Comparison of ENCODE assay signal across 8 mouse cellular contexts in genomic region chr5:113906958-113907735, GRCm38 (mm10). TPM values are rescaled to one million over a fixed set of nuclear protein-coding genes. Genes with fewer than 3 reads are reported as not detected.
DNase-seq lines count a peak whose midpoint lies in the region; ATAC-seq and TF ChIP-seq lines count a peak whose summit lies in the region.

No protein-coding gene starts in this region.

- H3K9me3 ChIP-seq in heart, embryonic 15.5 days (replicated peaks) = no peaks in the 10 kb centered on the region
- H3K9me3 ChIP-seq in limb, embryonic 15.5 days = no peaks in the 10 kb centered on the region
- H3K9me3 ChIP-seq in midbrain, embryonic 15.5 days = no peaks in the 10 kb centered on the region

- TF ChIP-seq CTCF in testis, adult 2 months (IDR thresholded peaks at IDR 0.05; ENCODE audit: control insufficient read depth, insufficient read depth, insufficient replicate concordance, low read depth, low read length) = no peak

- peak overlapping the region; percentile 94 for H3K9ac ChIP-seq in heart, embryonic 15.5 days
- peak overlapping the region; percentile 83; the same call in 1 of the 2 replicates for H3K9ac ChIP-seq in limb, embryonic 15.5 days
- H3K9ac ChIP-seq in midbrain, embryonic 15.5 days = peak overlapping the region; percentile 86

- whole genome bisulfite sequencing in heart, embryonic 15.5 days = 9% methylated on average over 17 of the region's 17 CpGs
- 18% methylated on average over 17 of the region's 17 CpGs for WGBS in limb, embryonic 15.5 days
- 16% methylated on average over 17 of the region's 17 CpGs for WGBS in midbrain, embryonic 15.5 days

- DNase-seq in testis, postnatal 10 days (ENCODE audit: low spot score) = no peak
- peak; percentile 49 for DNase-seq in c-Kit-negative CD71-positive TER-119-positive erythroid progenitor cells, embryonic 14.5 days (ENCODE audit: low read depth, low spot score)
- peak; percentile 47 for DNase-seq in thymus, postnatal 4 days

- peak overlapping the region; percentile 36; the same call in 1 of the 2 replicates for H3K27ac ChIP-seq in testis, adult 2 months (ENCODE audit: control insufficient read depth, insufficient read depth, low read depth, low read length)
- peak overlapping the region; percentile 97 for H3K27ac ChIP-seq in heart, embryonic 15.5 days
- H3K27ac ChIP-seq in limb, embryonic 15.5 days = peak overlapping the region; percentile 93
- peak overlapping the region; percentile 95 for H3K27ac ChIP-seq in midbrain, embryonic 15.5 days

- TF ChIP-seq POLR2A in testis, adult 2 months (IDR thresholded peaks at IDR 0.05; ENCODE audit: control insufficient read depth, low read depth, low read length) = no peak

- no peak for ATAC-seq in heart, embryonic 15.5 days (replicated peaks; ENCODE audit: insufficient number of reproducible peaks, insufficient read depth, low FRiP score, low read depth)
- ATAC-seq in limb, embryonic 15.5 days (ENCODE audit: insufficient number of reproducible peaks, low FRiP score, low TSS enrichment, low read depth) = no peak
- ATAC-seq in midbrain, embryonic 15.5 days (replicated peaks) = no peak
- no peak for ATAC-seq in activated CD4-positive, CD25-positive, alpha-beta regulatory T cell, adult 4 months

- H3K4me1 ChIP-seq in testis, adult 2 months (ENCODE audit: control insufficient read depth, insufficient read depth, low read length) = peaks cover 18% of the 10 kb centered on the region
- peaks cover 57% of the 10 kb centered on the region for H3K4me1 ChIP-seq in heart, embryonic 15.5 days (replicated peaks)
- peaks cover 26% of the 10 kb centered on the region for H3K4me1 ChIP-seq in limb, embryonic 15.5 days
- H3K4me1 ChIP-seq in midbrain, embryonic 15.5 days = peaks cover 53% of the 10 kb centered on the region

- H3K27me3 ChIP-seq in testis, adult 2 months (ENCODE audit: control insufficient read depth, insufficient read depth, low read length) = no peaks in the 10 kb centered on the region
- H3K27me3 ChIP-seq in heart, embryonic 15.5 days = no peaks in the 10 kb centered on the region
- no peaks in the 10 kb centered on the region for H3K27me3 ChIP-seq in limb, embryonic 15.5 days
- no peaks in the 10 kb centered on the region for H3K27me3 ChIP-seq in midbrain, embryonic 15.5 days (replicated peaks)

- H3K36me3 ChIP-seq in testis, adult 2 months (ENCODE audit: control insufficient read depth, insufficient read depth, low read length) = no peaks in the 10 kb centered on the region
- H3K36me3 ChIP-seq in heart, embryonic 15.5 days = no peaks in the 10 kb centered on the region
- H3K36me3 ChIP-seq in limb, embryonic 15.5 days = no peaks in the 10 kb centered on the region
- no peaks in the 10 kb centered on the region for H3K36me3 ChIP-seq in midbrain, embryonic 15.5 days (replicated peaks)

- peak overlapping the region; percentile 88; the same call in 1 of the 2 replicates for H3K4me3 ChIP-seq in testis, adult 2 months (ENCODE audit: control insufficient read depth, low read depth, low read length)
- H3K4me3 ChIP-seq in heart, embryonic 15.5 days = peak overlapping the region; percentile 92
- peak overlapping the region; percentile 98 for H3K4me3 ChIP-seq in limb, embryonic 15.5 days
- H3K4me3 ChIP-seq in midbrain, embryonic 15.5 days = peak overlapping the region; percentile 79

- peak overlapping the region; percentile 80 for H3K4me2 ChIP-seq in heart, embryonic 15.5 days
- H3K4me2 ChIP-seq in limb, embryonic 15.5 days = peak overlapping the region; percentile 71
- H3K4me2 ChIP-seq in midbrain, embryonic 15.5 days = peak overlapping the region; percentile 68

RNA-seq across cellular contexts. Expression of gene Coro1c, which starts 1.4 kb away (rescaled TPM):
- 12.9 and 13.2 TPM in 2 replicates for polyA plus RNA-seq in testis, adult 2 months (2012; rRNA removed)
- polyA plus RNA-seq in heart, embryonic 15.5 days (2015; fragmentation: Nextera tagmentation; extraction: Ambion mirVana) = 72.7 and 95.4 TPM in 2 replicates
- polyA plus RNA-seq in limb, embryonic 15.5 days (2015; fragmentation: Nextera tagmentation; extraction: Ambion mirVana) = 98.4 and 105 TPM in 2 replicates
- 198 and 206 TPM in 2 replicates for polyA plus RNA-seq in midbrain, embryonic 15.5 days (2015; fragmentation: Nextera tagmentation; extraction: Ambion mirVana)
- 10 to 100 TPM; 59.2 to 70.7 TPM for polyA plus RNA-seq in activated CD4-positive, CD25-positive, alpha-beta regulatory T cell, adult 4 months (2017; shearing (Covaris generic))

Comparison
In these comparisons a context has a peak if more than half of its experiments do, and no peak if none do; other contexts are left out.
1. H3K27ac ChIP-seq: peak in every context shown above with its lines; median percentile 97 in heart, embryonic 15.5 days; 95 in midbrain, embryonic 15.5 days; 93 in limb, embryonic 15.5 days; 36 in testis, adult 2 months.